Mouse (Mus musculus) adrenal gland, postnatal 36 days (tissue): ENCODE measurements at regions not wholly inside any gene's neighbourhood (a gene's known extent, or its start where the extent isn't known, plus 50 kb on each side); places are given as distances from the start of the nearest gene placed in this dataset.

ENCODE experiments used
- DNase-seq, 2 experiments: peaks; one replicate each; pipeline ENCODE4 v3.0.0; 2021; ENCODE audit warnings: mixed read lengths in 1 of 2

DNA sequence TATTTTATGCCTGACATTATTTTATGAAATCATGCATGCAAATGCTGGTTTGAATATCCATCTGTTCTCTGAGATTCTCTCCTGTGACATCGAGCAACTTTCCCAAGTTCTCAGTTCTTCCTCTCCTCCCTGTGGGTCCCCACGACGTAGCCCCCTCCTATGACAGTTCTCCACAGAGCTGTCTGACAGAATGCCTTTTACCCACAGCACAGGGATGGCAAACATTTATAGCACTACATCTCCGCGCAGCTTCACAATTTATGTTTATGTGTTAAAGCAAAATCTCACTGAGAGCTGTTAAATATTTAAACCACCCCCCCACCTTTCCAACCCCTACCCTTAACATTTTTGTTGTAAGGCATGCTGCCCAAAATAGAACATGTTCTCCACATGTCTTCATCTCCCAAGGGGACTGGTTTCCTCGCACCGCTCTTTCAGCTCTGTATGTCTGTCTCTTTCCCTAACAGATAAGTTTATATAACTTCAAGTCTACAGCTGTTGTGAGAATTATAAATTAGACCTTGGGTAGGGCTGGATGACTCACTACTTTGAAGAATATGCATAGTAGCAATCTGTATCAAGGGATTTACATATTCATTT, 63.5 kb upstream of the Ndst3 start:
- DNase-seq: no peak

DNA sequence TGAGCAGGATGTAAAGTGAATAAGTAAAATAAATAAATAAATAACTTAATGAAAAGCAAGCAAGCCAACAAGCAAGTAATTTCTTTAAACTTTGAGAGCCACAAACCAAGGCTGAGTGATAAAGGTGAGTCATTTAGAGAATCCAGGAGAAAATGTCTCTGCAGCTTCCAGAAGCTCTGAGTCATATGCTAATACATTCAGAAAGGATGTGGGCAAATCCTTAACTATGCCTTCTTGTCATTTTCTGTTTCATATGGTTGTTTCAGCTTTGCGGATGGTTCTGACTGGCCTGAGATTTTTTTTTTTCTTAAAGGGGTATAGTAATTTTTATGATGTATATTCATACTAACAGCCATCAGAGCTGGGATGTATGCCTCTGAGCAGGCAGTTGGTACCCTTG, 64.3 kb upstream of the Ndst3 start:
- no peak for DNase-seq

- peak in 1 of 2 experiments; percentile 13 for DNase-seq
Observed at GRCm38 (mm10) chr3:123765911-123766556, 75.4 kb upstream of the Ndst3 start.

DNA sequence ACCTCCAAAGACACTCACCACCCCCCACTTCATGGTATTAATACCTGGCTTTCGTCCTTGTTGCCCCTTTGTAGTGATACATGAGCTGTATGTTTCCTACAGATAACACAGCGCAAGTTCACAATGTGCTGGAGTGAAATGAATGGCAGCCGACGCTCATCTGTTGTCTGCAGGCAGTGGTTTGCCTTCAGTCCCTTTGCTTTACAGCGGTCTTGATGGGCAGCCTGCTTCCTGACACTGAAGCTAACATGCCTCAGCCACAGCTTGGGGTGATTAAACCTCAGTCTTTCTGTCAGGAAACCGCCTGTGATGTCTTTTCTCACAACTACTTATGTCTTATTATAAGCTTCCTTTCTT, 75.9 kb upstream of the Ndst3 start:
- DNase-seq: no peak

GRCm38 (mm10) chr3:123780507-123780906, 89.9 kb upstream of the Ndst3 start:
- DNase-seq: peak; percentile 8 to 45

- DNase-seq: no peak
Observed at GRCm38 (mm10) chr3:123781581-123781980, 90.9 kb upstream of the Ndst3 start.

DNA sequence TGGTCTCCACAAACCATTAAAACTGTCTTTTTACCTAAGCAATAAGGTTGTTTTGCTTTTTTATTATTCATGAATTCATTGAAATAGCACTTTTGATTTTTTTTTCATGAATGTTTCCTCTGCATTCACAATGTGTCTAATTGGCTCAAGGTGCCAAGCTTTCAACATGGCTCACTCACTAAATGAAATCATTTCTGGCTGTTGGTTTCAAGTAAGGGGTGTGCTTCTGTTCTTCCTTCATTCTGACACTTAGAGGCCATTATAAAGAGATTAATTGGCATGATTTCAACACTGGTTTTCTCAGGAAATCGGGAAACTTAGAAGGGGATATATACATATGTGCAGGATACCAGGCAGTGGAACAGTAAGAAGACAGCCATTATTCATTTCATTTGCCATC, 93.5 kb upstream of the Ndst3 start:
- DNase-seq: no peak

DNA sequence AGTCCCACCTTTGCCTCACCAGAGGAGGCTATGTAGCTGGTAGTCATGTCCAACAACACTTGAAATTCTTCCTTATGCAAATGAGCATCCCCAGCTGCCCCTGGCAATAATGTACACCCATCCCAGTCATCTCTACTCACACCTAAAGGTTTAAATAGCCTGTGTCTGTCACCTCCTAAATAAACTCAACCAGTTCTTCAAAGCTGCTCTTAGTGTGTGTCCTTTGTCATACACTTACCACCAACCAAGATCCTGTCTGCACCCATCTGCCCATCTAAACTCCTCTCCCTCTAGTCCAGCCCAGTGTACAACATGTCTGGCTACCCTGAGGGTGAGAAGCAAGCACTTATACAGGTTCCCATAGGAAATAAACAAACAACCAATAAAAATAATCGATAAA, 103.4 kb upstream of the Ndst3 start:
- DNase-seq: no peak

DNA sequence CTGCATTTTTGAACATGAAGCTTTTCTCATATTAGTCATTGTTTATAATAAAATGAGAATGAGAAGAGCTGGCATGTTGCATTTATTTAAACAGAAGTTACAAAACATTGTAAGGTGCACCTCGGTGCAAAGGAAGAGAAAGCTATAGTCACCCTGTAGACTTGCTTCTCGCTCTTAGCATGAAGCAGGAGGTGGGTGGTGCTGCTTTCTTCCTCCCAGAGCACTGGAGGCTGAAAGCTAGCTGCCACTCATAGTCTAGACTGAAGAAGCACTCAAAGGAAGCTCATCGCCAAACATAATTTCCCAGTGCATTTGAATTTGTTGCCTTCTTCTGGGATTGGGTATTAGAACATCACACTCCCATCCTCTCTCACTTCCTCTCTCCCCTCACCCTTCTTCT, 114.7 kb upstream of the Ndst3 start:
- no peak for DNase-seq

- peak in 1 of 2 experiments; percentile 1 for DNase-seq
Observed at GRCm38 (mm10) chr3:123806050-123806449, 115.4 kb upstream of the Ndst3 start.

GRCm38 (mm10) chr3:123806546-123806945, 115.9 kb upstream of the Ndst3 start:
- DNase-seq: no peak

DNA sequence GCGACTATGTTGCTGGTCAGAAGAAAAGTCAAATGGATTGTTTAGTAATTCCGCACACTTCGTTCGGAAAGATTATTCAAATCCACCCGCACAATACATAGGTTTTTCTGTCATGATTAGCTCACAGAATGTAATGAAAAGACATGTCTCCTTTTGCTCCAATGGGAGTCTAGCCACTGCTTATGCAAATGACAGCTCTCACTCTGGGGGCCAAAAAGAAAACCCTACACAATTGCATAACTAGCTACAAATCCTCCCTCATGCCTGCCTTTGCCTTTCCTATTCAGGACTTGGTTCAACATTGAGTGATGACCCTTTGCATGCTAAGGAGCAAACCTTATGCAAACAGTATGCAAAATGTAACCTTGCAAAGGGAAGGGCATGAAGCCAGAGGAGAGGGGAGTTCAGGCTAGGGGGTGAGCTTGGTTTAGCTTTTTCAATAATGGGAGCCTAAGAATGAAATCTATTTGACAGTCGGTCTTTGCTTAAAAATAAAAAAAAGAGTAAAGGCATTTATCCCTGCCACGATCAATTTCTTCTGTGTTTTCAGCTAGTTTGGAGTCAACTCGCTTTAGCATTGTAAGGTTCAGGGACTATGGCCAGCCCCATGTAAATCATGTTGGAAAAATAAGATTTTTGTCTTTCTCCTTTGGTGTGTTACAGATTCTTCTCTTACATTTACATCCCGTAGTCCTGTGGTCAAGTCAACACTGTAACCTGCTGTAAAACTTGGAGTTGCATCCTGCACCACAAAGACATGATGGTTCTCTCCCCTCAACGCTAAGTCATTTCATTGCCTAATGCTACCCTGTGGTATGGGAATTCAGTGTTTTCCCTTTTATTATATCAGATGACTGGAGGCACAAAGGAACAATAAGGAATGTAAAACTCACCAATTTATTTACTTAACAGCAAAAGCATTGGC, 119.6 kb upstream of the Ndst3 start:
- no peak for DNase-seq

- DNase-seq: no peak
Observed at GRCm38 (mm10) chr3:123810943-123811499, 120.4 kb upstream of the Ndst3 start.

DNA sequence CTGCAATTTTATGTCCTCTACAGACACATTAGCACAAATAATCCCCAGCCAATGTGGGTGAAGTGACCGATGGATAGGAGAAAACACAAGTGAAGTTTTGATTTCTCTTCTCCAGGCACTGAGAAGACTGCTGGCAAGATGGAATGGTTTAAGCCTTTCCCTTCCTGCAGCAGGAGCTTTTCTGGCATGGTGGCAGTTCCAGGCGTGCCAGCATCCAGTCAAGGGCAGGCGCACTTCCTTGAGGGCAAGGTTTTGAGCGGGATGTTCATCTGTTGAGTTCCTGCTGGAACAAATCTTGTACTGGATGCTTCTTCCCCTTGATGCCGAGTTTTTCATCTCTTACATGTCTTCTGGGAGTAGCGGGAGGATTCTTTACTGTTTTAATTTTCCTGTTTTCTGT, 138.1 kb upstream of the Ndst3 start:
- no peak for DNase-seq

- no peak for DNase-seq
Observed at GRCm38 (mm10) chr3:123838385-123839170, 147.9 kb upstream of the Ndst3 start.

GRCm38 (mm10) chr3:123846554-123846953, 155.9 kb upstream of the Ndst3 start:
- DNase-seq: no peak

DNA sequence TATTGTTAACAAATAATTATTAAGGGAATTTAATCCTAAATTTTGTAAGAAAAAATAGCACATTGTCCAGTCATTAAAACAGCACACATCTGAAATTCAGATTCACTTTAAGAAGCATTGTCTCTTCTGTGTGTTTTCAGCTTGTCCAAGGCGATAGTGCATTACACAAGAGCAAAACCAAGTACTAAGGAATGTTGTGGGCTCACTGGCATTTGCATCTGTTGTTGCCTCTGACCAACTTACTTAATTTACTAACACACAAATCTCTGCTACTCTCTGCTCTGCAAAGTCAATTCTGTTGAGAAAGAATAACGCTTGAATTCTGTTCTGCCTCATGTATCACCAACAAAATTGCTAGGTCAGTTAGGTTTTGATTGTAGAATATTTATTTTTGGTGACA, 158.0 kb upstream of the Ndst3 start:
- no peak for DNase-seq

DNA sequence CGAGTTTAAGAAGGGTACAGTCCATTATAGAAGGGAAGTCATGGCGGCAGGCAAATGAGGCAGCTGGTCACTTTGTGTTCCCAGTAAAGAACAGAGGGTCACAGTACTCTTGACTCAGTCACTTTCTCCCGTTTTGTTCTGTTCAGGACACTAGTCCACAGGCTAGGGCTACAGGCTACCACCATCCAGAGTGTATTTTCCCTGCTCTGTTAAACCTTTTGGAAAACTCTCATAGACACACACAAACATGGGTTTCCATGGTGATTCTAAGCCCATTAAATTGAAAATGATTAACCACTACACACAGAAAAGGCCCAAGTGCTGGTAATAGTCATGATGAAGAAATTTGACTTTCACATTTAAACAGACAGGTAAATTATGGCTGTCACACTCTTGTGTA, 162.2 kb upstream of the Ndst3 start:
- DNase-seq: no peak

DNA sequence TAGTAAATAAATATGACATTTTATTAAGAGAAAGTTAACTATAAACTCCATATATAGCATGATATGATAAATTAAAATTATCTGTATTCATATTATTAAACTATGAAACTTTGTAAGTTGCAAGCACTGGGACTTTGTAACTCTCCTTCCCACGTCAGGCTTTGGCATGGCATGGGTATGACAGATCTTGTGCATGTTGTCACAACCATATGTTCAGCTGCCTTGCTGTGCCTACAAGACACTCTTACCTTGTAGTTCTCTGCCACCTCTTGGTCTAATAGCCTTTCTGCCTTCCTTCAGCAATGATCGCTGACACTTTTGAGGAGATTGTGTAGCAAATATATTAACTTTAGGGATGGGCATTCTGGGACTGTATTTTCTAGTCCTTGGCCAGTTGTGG, 183.1 kb upstream of the Ndst3 start:
- no peak for DNase-seq

- no peak for DNase-seq
Observed at GRCm38 (mm10) chr3:123893691-123894090, 203.0 kb upstream of the Ndst3 start.

GRCm38 (mm10) chr3:123905928-123906721, 215.5 kb upstream of the Ndst3 start:
- DNase-seq: no peak
